Mouse (Mus musculus): ENCODE results near the gene Tmem183a.

Gene Tmem183a

DNA sequence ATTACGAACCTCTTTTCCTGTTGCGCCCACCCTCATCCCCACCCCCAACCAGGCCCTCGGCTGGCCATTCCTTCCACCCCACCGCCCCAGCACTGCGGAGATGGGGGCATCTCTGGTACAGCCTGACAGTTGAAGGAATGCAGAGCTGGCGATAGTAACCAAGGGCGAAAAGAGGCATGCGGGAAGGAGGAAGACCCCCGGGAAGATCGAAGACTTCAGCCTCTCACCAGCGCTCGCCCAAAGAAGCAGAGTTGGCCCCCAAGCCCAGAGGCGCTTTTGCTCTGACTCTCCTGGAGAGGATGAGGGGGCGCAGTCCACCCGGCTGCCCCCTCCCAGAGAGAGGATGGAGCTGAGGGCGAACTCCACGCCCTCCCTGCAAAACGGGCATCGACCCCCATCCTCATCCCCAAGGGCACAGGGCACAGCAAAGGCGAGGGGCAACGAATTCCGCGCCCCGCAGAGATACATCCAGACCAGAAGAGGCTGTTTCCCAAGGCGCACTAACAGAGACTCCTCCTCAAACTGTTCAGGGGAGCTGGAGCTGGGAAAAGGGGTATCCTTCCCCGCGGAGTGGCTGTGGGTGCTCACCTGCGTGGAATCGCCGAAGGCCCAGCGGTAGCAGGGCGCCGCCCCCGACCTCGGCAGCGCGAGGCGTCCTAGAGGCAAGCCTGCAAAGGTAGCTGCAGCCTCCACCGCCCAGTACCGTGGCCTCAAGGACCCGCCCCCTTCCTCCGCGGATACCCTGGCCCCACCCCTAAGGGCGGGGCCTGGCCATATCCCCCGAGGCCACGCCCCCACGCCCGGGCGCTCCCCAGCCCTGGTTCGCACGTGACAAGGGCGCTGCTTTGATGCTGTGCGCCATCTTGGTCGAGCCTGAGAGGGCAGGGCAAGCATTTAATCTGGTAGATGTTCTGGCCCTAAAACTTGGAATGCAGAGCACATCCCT lies 17.5 kb downstream of the Tmem183a start:
- DNase-seq (ENCODE audit: low read depth, low spot score): no peak

DNA sequence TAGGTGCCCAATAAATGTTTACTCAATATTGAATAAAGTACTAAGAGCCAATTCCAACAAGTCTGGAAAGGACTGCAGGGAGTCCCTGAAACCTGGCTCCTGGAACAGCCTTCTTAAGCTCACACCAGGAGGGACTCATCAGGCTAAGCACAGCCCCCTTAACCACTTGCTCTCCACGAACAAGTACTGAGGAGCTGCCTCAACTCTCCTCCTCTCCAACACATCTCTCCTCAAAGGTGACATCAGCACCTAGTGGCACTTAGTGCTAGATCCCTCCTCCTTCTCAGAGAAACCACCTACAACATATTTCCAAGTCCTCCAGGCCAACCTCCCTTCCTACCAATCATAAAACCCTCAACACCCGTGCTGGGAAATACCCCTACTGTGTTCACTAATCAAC lies 18.2 kb downstream of the Tmem183a start:
- no peak for DNase-seq (ENCODE audit: low read depth, low spot score)

DNA sequence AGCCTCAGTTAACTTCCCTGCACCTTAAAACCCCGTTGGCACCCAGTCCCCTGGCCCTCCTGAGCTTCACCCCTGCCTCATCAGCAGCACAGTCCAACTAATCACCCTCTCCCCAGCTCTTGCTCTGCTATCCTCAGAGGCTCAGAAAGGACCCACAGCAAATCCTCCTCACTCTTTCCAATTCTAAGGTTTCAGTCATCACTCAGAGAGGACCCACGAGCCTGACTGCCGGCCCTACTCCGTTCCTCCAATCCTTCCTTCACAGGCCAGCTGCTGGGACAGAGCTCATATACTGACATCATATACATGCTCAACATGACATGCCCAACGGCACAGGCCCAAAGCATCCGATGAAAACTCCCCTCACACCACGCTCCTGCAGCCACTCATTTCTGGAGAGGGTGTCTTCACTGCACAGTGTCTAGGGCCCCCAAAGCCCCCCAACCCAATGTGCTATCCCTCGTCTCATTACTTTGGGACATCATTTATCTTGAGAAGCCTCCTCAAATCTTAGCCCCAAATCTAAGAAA lies 18.9 kb downstream of the Tmem183a start:
- no peak for DNase-seq (ENCODE audit: low read depth, low spot score)

DNA sequence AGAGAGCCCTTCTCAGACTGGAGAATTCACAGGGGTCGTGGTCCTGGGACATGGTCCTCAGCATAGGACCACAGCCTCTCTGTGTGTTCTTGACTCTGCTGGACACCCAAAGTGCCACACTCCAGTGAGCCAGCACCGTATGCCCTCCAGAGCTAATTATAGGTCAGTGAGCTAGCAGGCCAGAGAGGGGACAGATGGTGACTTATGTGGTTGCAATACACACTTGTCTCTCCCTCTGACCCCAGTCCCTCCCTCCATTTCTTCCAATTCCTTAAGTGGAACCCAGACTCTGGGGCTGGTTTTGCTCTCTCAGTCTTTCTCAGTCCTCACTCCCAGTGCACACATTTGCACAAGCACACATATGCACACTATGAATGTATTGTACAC lies 19.5 kb downstream of the Tmem183a start:
- DNase-seq (ENCODE audit: low read depth, low spot score): no peak

DNA sequence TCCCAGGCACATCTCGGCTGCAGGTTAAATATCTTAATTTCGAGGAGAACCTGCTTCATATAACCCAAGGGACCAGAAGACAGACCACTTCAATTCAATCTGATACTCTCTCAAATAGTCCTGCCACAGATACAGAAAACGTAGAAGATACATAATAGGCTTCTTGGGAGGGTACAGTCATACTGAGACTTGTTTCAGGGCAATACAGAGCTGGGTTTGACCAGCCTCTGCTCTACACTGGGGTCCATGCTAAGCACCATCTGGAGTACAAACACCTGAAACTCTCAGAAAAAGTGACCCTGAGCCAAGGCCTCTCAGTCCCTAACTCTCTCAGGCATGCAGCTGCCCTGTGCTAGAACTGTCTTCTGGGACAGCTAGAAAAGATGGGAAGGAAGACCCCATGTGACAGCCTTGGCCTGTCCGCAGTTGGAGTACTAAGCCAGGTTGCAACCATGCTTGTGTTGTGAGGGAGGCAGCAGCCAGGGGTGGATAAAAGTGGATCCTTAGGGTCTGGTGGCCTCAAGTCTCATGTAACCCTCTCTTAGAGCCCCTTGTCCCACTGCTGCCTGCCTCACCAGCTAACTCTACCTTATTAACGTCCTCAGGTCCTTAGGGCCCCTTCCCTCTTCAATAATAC lies 20.0 kb downstream of the Tmem183a start:
- no peak for DNase-seq (ENCODE audit: low read depth, low spot score)

DNA sequence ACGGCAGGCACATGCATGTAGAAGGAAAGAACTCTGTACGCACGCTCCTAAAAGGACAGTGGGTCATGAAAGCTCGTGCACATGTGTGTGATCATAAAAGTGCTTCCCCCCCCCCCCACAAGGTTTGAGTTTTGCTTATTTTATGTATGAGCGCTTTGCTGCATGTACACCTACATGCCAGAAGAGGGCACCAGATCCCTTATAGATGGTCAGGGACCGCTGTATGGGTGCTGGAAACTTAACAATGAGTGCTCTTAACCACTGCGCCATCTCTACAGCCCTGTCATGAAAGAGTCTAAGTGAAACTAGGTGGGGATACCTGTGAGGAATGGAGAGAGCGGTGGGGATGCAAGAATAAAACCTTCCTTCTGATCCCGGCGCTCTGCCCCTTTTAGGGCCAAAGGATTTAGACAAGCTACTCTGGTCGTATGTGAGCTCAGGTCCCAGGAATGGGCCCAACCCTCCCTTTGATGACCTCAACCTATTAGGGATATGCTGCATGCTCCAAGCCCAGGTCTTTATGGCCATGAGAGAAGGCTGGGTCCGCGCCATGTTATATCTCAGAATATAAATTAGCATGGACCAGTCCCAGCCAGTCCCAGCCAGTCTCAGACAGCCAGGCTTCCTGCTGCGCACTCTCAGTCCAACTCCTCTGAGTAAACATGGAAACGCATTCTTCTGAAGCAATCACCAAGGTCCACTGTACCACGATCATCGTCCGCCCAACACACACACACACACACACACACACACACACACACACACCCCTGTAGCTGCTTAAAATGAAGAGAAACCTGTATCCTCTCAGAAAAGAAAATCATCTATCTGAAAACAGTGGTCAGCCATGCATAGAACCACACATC lies 21.8 kb downstream of the Tmem183a start:
- DNase-seq (ENCODE audit: low read depth, low spot score): peak; percentile 33

DNA sequence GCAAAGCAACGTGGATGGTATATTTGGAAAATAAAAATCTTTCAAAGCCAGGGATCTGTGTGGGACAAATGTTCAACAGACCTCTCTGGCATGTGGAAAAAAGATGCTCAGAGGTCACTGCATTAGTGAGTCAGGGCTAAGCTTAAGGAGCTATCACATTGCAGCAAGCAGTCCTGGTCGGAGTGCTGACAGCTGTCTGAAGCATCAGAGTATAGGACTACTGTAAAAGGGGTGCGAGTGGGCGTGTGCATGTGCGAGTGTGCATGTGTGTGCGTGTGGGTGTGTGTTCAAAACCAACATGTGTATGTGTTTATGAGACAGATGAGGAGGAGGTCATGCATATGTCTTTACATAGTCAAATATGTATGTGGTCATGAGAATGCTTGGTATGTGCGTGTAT lies 22.6 kb downstream of the Tmem183a start:
- no peak for DNase-seq (ENCODE audit: low read depth, low spot score)

DNA sequence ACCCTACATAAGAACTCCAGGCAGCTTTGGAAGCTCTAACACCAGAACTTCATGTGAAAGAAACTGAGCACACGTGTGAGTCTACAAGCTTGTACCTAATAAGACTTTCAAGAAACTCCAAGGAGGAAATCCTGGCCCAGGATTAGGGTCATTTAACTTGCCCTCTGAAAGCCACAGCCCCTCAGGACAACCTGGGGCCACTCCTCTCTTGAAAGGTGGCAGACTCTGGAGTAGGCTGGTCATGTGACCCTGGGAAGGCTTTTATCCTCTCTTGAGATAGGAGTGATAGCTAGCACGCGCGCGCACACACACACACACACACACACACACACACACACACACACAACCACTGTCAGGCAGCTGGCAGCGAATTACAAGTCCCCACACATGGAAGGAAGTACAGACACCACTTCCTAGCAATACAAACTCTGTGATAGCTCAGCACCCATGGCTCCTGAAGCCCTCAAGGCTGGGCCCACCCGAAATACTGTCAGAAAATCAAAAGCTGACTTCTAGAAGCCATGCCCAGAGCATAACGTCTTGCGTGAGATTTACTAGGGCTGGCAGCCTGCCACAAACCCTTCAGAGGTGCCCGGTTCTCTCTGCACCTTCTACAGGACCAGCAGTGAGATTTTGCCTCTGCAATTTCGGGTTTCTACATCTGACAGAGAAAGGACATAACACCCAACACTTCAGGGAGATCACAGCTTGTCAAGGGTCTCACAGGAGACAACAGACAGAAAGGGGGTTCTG lies 24.6 kb downstream of the Tmem183a start:
- no peak for DNase-seq (ENCODE audit: low read depth, low spot score)

DNA sequence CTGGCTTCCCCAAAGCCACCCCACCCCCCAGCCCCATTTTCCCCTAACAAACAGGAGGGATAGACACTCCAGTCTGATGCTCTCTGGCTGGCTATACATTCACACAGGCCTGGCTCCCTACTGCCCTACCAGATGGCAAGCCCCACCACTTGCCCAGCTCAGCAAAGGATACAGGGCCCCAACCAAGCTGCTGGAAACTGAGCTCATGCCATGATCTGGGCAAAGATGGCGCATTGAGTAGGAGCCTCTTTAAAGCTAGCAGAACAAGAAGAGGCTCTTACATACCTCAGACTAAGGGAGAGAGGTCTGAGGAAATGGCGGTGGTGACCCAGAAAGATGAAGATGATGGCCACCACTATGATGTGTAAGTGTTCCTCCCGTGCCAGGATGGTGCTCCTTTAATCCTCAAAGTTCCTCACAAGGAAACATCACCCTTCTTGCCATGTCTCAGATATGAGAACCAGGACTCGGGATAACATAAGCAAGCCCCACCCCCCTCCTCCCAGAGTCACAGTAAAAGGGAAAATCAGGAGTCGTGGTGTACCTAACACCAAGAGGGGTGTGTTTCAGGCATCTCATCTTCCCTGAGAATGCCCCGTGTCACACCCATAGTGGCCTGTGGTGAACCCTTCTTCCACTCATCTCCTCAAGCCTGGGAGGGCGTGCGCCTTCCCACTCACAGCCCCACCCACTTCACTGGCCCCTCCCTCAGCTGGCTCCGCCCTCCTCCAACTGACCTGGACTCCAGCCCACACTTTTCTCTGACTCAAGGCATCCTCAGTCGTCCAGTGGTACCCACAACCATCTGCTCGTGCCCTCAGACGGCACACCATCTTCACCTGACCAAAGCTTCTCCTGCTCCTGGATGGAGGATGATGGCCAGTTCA lies 25.6 kb downstream of the Tmem183a start:
- no peak for DNase-seq (ENCODE audit: low read depth, low spot score)

DNA sequence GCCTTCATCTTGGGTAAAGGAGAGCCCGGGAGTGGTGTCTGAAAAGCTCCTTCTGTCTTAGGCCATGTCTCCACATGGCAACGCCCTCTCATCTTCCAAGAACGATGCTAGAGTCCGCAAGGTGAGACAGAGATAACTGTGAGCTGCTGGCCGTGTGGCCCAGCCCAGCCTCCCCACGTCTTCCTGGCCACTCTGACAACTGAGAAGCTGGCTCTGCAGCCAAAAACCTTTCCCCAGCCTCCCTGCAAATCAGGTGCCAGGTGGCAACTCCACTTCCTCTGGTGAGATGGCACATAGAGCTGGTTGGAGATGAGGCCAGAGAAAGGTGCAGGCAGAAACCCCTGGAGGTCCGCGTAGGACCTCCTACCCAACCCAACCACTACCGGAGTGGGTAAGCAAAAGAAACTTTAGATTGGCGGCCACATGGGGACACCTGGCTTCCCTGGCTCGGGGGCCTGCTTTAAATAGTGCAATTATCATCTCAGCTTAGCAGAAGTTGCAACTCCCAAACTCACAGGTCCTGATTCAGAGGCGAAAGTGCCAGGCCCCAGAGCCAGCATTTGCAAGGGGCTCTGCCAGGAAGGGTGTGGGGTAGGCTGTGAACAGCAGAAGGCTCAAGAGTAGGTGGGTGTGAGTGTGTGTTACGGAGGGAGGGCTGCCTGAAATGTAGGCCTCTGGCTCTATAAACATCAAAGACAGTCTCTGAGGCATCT lies 26.4 kb downstream of the Tmem183a start:
- DNase-seq (ENCODE audit: low read depth, low spot score): no peak

DNA sequence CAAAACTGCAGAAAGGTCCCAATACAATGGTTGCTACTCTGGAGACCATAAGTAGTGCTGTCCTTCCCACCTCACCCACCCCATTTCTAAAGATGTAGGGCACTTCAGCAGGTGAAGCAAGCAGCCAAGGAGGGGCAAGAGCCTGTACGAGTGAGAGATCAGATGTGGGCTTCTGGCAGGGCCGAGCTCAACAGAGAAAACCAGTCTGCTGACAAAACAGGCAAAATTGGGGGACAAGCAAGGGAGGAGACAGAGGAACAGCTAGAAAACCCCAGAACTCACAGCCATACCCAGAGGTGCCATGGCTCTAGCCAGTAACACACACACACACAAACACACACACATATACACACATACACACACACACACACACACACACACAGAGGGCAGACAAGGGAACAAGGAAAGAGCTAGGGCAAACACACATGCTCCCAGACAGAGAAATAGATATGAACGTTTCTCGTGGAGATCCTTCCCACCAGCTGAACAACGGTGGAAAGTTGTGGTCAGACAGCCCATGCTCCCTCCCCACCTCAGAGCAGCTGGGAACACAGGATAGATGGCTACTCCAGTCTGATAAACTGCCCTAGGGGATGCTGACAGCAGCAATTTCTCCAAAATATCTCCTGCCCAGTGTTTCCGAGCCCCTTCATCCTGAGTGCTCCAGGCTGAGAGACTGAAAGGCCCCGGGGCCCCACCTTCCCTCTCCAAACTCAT lies 27.5 kb downstream of the Tmem183a start:
- no peak for DNase-seq (ENCODE audit: low read depth, low spot score)

DNA sequence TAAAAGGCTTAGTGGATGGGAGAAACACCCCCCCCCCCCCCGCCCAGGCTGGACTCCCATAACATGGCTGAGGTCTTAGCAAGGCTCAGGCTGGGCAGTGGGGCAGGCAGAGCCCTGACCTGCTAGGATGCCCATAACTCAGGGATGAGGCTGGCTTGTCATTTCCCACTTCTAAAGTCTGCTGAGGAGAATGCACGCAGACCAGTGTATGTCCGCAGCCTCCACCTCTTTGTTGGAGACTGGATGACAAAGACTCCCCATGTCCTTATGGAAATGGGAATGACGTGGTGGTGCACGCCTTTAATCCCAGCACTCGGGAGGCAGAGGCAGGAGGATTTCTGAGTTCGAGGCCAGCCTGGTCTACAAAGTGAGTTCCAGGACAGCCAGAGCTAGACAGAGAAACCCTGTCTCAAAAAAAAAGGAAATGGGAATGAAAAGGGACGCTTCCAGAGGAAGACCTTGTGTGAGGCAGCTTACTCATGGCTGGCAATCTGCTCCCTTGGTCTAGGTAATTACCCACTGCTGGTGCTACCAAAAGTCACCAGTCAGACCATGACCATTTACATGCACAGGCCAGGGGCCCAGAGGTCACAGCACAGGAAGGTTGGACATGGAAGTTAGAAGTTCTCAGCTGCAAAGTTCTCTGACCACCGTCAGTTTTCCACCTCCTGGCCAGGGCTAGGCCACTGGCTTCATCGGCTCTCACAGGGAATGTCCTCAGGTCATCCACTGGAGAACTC lies 28.2 kb downstream of the Tmem183a start:
- no peak for DNase-seq (ENCODE audit: low read depth, low spot score)

DNA sequence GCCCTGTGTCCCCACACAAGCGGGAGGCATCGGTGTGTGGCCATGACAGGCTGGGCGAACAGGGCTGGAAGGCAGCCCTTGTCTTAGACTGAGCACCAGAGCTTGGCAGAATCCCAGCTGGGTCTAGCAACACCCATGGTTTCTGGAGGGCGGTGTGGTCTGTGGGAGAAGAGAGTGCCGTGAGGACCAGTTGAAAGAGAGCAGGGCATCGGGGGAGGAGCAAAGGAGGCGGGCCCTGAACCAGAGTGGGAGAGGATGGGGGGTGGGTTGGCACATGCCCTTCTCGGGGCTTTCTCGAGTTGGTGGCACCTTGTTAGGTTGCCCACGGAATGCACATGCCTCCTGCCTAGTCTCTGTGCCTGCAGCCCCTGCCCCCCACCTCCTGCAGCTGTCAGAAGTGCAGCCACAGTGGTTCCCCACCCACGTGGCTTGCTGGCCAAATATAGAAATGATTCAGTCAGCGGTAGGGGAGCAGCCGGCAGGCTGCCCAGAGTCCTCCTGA lies 29.0 kb downstream of the Tmem183a start, which contains the start of gene Ppfia4:
TSS of gene Ppfia4 (minus strand) at position 159 of the 502 bp plus-strand sequence.
- DNase-seq (ENCODE audit: low read depth, low spot score): peak; percentile 39

DNA sequence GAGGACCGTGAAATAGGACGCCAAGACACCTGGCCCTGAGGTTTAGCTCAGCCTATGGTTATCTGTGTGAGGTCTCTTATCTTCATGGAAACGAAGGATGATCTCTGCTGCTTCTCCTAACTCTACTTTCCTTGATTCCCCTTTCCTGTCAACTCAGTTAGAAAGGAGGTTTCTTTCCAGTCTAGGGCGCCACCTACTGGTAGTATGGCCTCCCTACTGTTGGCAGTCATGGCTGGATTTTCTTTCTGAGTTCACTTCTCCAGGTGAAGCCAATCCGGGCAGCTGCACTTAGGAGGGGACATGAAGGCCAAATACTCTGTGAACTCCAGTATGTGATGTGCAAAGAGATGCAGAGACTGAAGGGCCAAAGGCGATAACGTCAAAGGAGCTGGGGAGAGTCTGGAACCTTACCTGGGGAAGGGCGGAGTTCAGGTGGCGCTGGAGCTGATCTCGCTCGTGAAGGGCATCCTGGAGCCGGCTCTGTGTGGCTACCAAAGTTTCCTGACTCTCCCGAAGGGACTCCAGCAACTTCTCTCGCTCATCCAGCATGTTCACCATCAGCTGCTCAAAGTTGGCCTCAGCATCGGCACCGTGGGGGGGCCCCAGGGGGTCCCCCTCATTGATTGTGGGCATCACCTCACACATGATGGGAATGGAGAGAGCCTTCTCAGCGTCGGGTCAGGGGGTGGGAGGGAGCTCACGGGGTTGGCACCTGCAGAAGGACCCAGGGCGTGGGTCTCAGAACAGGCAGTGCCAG lies 29.7 kb downstream of the Tmem183a start:
- peak; percentile 69 for DNase-seq (ENCODE audit: low read depth, low spot score)

DNA sequence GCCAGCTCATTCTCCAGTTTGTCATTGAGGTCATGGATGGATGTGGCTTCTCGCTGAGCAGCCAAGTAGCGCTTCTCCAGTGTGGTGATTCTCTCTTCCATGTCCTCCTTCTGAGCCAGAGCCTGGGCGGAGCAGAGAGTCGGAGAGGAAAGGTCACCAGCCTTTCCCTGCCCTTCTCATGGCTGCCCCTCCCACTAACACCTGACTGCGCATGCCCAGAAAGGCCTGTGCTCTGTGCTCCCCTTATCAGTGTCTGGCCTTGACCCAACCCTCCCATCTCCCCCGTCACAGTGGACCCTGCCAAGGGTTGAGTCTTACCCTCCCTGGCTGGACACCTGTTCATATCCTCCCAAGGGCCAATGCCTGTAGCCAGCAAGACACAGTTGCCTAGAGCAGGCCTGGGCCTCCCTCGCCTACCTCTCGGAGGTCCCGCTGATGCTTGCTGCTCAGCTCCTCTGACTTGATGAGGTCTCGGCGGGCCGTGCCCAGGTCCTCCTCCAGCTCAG lies 34.9 kb downstream of the Tmem183a start:
- no peak for DNase-seq (ENCODE audit: low read depth, low spot score)

DNA sequence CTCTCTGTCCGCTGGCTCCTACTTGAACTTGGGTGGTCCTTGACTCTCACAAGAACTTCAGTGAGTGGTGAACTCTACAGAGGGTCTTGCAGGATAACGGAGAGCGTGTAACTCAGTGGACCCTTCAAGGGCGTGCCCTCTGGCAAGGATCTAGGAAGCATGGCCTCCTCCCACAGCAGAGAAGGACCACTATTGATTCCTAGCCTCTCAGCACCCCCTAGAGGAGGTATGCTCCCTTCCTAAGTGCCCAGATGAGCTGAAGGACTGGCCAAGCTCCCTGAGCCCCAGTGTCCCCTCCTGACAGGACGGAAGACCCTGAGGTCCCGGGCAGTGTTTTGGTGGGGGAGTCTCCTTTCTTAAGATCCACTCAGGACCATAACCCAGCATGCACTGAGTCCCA lies 39.2 kb downstream of the Tmem183a start:
- DNase-seq (ENCODE audit: low read depth, low spot score): no peak
